Mouse (Mus musculus): ENCODE data around the gene Pi4k2b. TPM values are rescaled to one million over a fixed set of nuclear protein-coding genes. Genes with fewer than 3 reads are reported as not detected.

Gene Pi4k2b
- polyA plus RNA-seq, 1 experiment: 11.1 TPM

DNA sequence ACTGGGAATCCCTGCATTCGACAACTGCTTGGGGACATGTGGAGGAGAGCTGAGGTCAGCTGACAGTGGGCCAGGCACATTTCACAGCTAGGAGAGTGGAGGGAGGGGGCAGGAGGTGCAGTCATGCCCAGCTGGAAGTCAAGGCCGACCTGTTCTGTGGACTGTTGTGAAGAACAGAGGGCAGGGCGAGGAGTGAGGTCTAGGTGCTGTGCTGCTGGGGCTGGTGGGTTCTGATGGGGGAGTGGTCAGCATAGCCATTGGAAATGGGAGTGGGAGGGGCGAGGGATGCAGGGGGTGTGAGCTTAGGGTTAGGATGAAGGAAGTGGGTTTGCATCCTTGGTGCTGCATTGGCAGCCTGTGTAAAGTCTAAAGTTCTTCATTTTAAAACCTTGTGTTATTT, 64.4 kb downstream of the Pi4k2b start:
- no peaks in the 10 kb centered on the region for H3K4me1 ChIP-seq (ENCODE audit: control insufficient read depth, insufficient read depth, insufficient read length, low read length)
- no peak overlapping the region for H3K4me3 ChIP-seq (ENCODE audit: insufficient read depth, low read depth, low read length)
- H3K27ac ChIP-seq (replicated peaks; ENCODE audit: low read depth, low read length): no peak overlapping the region

DNA sequence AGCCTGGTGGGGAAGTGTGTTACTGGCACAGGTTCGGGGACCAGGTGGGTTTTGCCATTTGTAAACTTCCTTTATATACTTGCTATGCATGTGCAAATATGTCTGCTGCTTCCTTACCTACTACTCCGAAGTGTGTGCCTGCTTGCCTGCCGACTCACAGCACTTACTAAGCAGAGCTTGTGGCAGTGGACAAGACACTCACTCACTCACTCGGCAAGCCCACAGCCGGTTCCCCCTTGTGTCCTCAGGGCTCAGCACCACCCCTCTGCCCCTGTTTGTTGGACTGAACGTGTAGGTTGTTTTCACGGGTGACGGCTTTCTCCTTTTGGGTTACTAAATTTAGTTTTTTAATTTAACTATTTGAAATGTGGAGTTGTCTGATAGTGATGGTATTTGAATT, 65.0 kb downstream of the Pi4k2b start:
- Histone ChIP-seq H3K4me3 (ENCODE audit: insufficient read depth, low read depth, low read length) (no peak overlapping the region), H3K27ac (replicated peaks; ENCODE audit: low read depth, low read length) (no peak overlapping the region), H3K4me1 (ENCODE audit: control insufficient read depth, insufficient read depth, insufficient read length, low read length) (no peaks in the 10 kb centered on the region)

DNA sequence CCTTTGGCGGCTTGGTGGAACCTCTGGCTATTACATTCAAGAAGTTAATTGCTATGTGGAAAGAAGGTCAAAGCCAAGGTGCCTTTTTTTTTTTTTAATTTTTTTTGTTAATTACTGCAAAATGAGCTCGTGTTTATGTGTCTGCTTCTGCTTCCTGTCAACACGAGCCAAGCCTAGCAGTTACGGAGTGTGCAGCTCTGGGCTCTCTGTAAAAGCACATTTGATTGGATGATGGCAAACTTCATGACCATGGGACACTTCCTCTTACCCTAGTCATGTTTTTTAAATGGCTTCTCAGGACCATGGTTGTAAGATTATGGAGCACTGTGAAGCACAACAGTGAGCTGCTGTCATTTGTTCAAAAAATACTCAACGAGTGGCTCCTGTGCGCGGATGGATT, 65.7 kb downstream of the Pi4k2b start:
- no peak overlapping the region for H3K4me3 ChIP-seq (ENCODE audit: insufficient read depth, low read depth, low read length)
- H3K4me1 ChIP-seq (ENCODE audit: control insufficient read depth, insufficient read depth, insufficient read length, low read length): no peaks in the 10 kb centered on the region
- H3K27ac ChIP-seq (replicated peaks; ENCODE audit: low read depth, low read length): no peak overlapping the region

DNA sequence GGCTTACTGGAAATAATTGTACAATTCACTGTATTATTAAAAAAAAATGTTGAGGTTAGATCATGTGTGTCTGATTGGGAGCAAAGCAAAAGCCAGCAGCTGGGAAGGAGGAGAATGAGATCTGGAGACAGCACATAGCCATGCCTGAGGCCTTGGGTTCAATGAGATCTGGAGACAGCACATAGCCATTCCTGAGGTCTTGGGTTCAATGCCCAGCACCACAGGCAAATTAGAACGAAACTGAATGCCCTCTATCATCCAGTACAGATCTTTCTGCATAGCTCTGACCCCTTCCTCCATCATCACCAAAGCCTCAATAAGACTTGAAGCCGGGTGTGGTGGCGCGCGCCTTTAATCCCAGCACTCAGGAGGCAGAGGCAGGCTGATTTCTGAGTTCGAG, 69.1 kb downstream of the Pi4k2b start:
- Histone ChIP-seq H3K4me1 (ENCODE audit: control insufficient read depth, insufficient read depth, insufficient read length, low read length) (no peaks in the 10 kb centered on the region), H3K27ac (replicated peaks; ENCODE audit: low read depth, low read length) (no peak overlapping the region), H3K4me3 (ENCODE audit: insufficient read depth, low read depth, low read length) (no peak overlapping the region)

DNA sequence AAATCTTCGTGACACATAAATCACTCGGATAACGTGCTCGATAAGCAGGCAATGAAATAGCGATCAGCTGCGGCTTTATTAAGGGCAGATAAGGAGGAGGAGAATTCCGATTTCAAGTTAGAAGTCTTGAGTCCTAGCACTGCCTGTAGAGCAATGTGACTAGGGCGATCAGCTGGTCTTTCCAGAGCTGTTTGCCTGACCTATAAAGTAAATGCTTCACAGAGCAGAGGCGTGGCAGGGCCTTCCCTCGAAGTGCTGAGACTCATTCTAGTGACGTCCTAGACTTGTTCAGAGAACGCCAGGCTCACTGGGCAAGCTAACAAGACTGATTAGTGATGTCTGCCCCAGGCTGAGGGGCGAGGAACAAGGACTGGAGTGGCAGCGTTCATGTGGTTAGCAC, 69.7 kb downstream of the Pi4k2b start:
- H3K27ac ChIP-seq (replicated peaks; ENCODE audit: low read depth, low read length): no peak overlapping the region
- H3K4me3 ChIP-seq (ENCODE audit: insufficient read depth, low read depth, low read length): no peak overlapping the region
- no peaks in the 10 kb centered on the region for H3K4me1 ChIP-seq (ENCODE audit: control insufficient read depth, insufficient read depth, insufficient read length, low read length)

DNA sequence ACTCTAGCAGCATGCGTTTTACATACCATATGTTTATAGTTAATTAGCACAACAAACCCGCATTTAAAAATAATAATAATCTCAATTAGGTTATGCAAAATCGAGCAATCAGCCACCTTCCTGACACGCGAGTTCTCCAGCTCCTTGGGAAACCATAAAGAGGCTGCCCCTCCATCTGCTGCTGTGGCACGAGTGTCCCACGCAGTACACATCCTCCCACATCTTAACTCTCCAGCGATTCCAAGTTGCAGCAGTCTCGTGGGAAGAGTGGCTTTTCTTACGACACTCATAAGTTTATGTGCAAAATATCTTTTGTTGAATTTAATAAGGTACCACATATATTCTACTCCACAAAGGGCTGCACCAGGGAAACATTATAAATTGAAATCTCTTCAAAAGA, 71.1 kb downstream of the Pi4k2b start:
- Histone ChIP-seq H3K4me3 (ENCODE audit: insufficient read depth, low read depth, low read length) (no peak overlapping the region), H3K4me1 (ENCODE audit: control insufficient read depth, insufficient read depth, insufficient read length, low read length) (no peaks in the 10 kb centered on the region), H3K27ac (replicated peaks; ENCODE audit: low read depth, low read length) (no peak overlapping the region)

DNA sequence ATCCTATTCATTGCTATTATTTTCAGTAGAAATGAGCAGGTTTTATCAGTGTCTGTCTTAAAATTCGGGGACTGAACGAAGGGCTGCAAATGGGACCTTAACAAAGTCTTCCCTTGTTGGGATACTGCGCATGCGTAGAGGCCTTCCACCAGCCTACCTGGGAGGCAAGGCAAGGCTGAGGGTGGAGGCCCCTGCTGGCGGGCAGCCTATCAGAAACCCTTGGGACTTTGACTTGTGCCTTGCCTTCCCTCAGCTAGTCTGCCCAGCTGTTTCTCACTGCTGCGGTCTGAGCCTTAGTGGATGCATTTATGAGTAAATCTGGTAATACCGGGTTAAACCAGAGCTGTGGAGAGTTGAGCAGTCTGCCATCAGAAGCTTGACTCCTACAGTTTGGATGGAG, 71.9 kb downstream of the Pi4k2b start:
- H3K27ac ChIP-seq (replicated peaks; ENCODE audit: low read depth, low read length): no peak overlapping the region
- H3K4me3 ChIP-seq (ENCODE audit: insufficient read depth, low read depth, low read length): no peak overlapping the region
- no peaks in the 10 kb centered on the region for H3K4me1 ChIP-seq (ENCODE audit: control insufficient read depth, insufficient read depth, insufficient read length, low read length)

DNA sequence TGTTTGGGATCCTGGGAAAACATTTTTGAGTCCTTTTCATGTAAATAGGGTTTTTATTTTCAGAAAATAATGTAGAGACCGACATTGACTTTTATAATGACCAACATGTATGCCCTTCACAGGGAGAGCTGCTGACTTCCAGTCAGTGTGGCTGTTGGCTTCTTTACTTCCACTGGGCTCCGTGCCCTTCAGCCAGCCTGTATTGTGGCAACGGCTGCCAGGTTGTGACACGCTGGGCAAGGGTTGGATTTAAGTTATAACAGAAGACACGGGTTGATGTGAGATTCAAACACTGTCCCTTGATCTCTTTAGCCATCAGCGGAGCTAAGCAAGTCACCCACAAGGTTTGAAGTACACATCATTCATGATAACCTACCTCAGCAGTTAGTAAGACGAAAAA, 77.3 kb downstream of the Pi4k2b start:
- no peaks in the 10 kb centered on the region for H3K4me1 ChIP-seq (ENCODE audit: control insufficient read depth, insufficient read depth, insufficient read length, low read length)
- no peak overlapping the region for H3K4me3 ChIP-seq (ENCODE audit: insufficient read depth, low read depth, low read length)
- no peak overlapping the region for H3K27ac ChIP-seq (replicated peaks; ENCODE audit: low read depth, low read length)

Other genes with a start within 250 kb of the Pi4k2b start
- 2.1 and 2.7 TPM in 2 replicates for gene Lgi2, start 175.1 kb upstream of the Pi4k2b start, polyA plus RNA-seq (2012; ENCODE audit: insufficient read depth, insufficient read length, missing spikeins)
- gene Sepsecs, start 71.9 kb upstream of the Pi4k2b start, polyA plus RNA-seq (2012; ENCODE audit: insufficient read depth, insufficient read length, missing spikeins): 8.4 and 14.1 TPM in 2 replicates
- 5.2 and 9.2 TPM in 2 replicates for gene Zcchc4, start 33.8 kb downstream of the Pi4k2b start, polyA plus RNA-seq (2012; ENCODE audit: insufficient read depth, insufficient read length, missing spikeins)
- 35.5 and 37.1 TPM in 2 replicates for gene Anapc4, start 92.4 kb downstream of the Pi4k2b start, polyA plus RNA-seq (2012; ENCODE audit: insufficient read depth, insufficient read length, missing spikeins)